ENCODE assay signal across 25 mouse cellular contexts in genomic region chr8:54122345-54122744, GRCm38 (mm10). TPM values are rescaled to one million over a fixed set of nuclear protein-coding genes. Genes with fewer than 3 reads are reported as not detected.
DNase-seq lines count a peak whose midpoint lies in the region; ATAC-seq and TF ChIP-seq lines count a peak whose summit lies in the region.
"Had no signal": no experiment of that assay in that cellular context is flagged by ENCODE, and none has a peak within 500 bp of the region (broad histone marks: within the 10 kb centered on the region; RNA-seq: fewer than 3 reads in every experiment).

No protein-coding gene starts in this region.

- POLR2A ChIA-PET in Patski (lab: Charles Lee), result no interaction called here

- no peak overlapping the region for H3K4me3 ChIP-seq in intestine, embryonic 15.5 days (replicated peaks)
- H3K4me3 ChIP-seq in intestine, postnatal 0 days (ENCODE audit: low read depth, low read length), result no peak overlapping the region
- H3K4me3 ChIP-seq: embryonic facial prominence, embryonic 13.5 days; embryonic facial prominence, embryonic 15.5 days; erythroblast, embryonic 14.5 days; forebrain, embryonic 10.5 days; forebrain, embryonic 12.5 days had no signal

- DNase-seq in 3T3-L1 (ENCODE audit: low read depth, low spot score) (peak; percentile 24), Patski (ENCODE audit: low read depth, low spot score) (no peak)
- DNase-seq in spleen, adult 12 weeks (ENCODE audit: low spot score), result no peak
- DNase-seq in adrenal gland, adult 8-10 months, result no peak
- no peak for DNase-seq in frontal cortex, postnatal 10 days (ENCODE audit: low spot score in 2 of 2)
- DNase-seq: B cell, adult 2 months; cerebellum, adult 11 months; cerebellum, adult 18-20 months; cerebellum, adult 8-10 months; cerebellum, adult 9-11 months; cerebellum, postnatal 14 days; cerebellum, postnatal 36 days; embryo, embryonic 11 days had no signal

- CTCF ChIA-PET in Patski (lab: Charles Lee), result no interaction called here

- H3K27me3 ChIP-seq in Patski, result no peaks in the 10 kb centered on the region
- no peaks in the 10 kb centered on the region for H3K27me3 ChIP-seq in intestine, embryonic 15.5 days (replicated peaks)
- H3K27me3 ChIP-seq in intestine, postnatal 0 days (replicated peaks; ENCODE audit: control insufficient read depth, insufficient read depth, low read length), result no peaks in the 10 kb centered on the region
- H3K27me3 ChIP-seq: CH12.LX; embryonic facial prominence, embryonic 13.5 days; embryonic facial prominence, embryonic 15.5 days; forebrain, embryonic 12.5 days had no signal

- H3K9ac ChIP-seq in intestine, embryonic 15.5 days, result no peak overlapping the region
- no peak overlapping the region for H3K9ac ChIP-seq in intestine, postnatal 0 days (ENCODE audit: low read depth, low read length)
- H3K9ac ChIP-seq: embryonic facial prominence, embryonic 13.5 days; embryonic facial prominence, embryonic 15.5 days; forebrain, embryonic 12.5 days had no signal

- no peak for TF ChIP-seq CTCF in Patski (IDR thresholded peaks at IDR 0.05)
- no peak for TF ChIP-seq CTCF in intestine, postnatal 0 days (IDR thresholded peaks at IDR 0.05; ENCODE audit: low read depth)

- no peaks in the 10 kb centered on the region for H3K9me3 ChIP-seq in intestine, embryonic 15.5 days
- no peaks in the 10 kb centered on the region for H3K9me3 ChIP-seq in intestine, postnatal 0 days (ENCODE audit: control insufficient read depth)
- H3K9me3 ChIP-seq: embryonic facial prominence, embryonic 13.5 days; embryonic facial prominence, embryonic 15.5 days; forebrain, embryonic 10.5 days; forebrain, embryonic 12.5 days; G1E had no signal

- WGBS in intestine, embryonic 15.5 days, result 51% methylated on average over 1 of the region's 1 CpGs
- WGBS in intestine, postnatal 0 days, result 33% methylated on average over 1 of the region's 1 CpGs

- no peaks in the 10 kb centered on the region for H3K36me3 ChIP-seq in intestine, embryonic 15.5 days
- H3K36me3 ChIP-seq in intestine, postnatal 0 days (ENCODE audit: control insufficient read depth, insufficient read depth), result no peaks in the 10 kb centered on the region
- H3K36me3 ChIP-seq: embryonic facial prominence, embryonic 13.5 days; embryonic facial prominence, embryonic 15.5 days; forebrain, embryonic 10.5 days; forebrain, embryonic 12.5 days; G1E had no signal

- no peaks in the 10 kb centered on the region for H3K4me1 ChIP-seq in intestine, embryonic 15.5 days (replicated peaks)
- H3K4me1 ChIP-seq in intestine, postnatal 0 days (replicated peaks; ENCODE audit: control insufficient read depth, insufficient read depth, low read length), result no peaks in the 10 kb centered on the region
- H3K4me1 ChIP-seq: embryonic facial prominence, embryonic 13.5 days; embryonic facial prominence, embryonic 15.5 days; forebrain, embryonic 10.5 days; forebrain, embryonic 12.5 days had no signal

- H3K4me2 ChIP-seq in intestine, embryonic 15.5 days (replicated peaks), result no peak overlapping the region
- H3K4me2 ChIP-seq in intestine, postnatal 0 days (replicated peaks; ENCODE audit: low read depth), result no peak overlapping the region; the same call in 1 of the 2 replicates
- H3K4me2 ChIP-seq: embryonic facial prominence, embryonic 13.5 days; embryonic facial prominence, embryonic 15.5 days; forebrain, embryonic 12.5 days had no signal

- peak; percentile 26 for ATAC-seq in Patski
- ATAC-seq in intestine, embryonic 15.5 days, result peak; percentile 93
- ATAC-seq in intestine, postnatal 0 days, result peak; percentile 96
- ATAC-seq: CD4-positive, CD25-positive, alpha-beta regulatory T cell, adult 4 months; forebrain, embryonic 14.5 days; forebrain, embryonic 16.5 days had no signal

- in situ Hi-C loops in Patski (cut with MboI; ENCODE audit: low pct_unique_long_range_greater_than_20kb), result no loop called here

- no peak overlapping the region for H3K27ac ChIP-seq in intestine, embryonic 15.5 days
- H3K27ac ChIP-seq in intestine, postnatal 0 days (ENCODE audit: low read depth, low read length), result peak overlapping the region; percentile 42; the same call in 1 of the 2 replicates
- H3K27ac ChIP-seq: embryonic facial prominence, embryonic 13.5 days; embryonic facial prominence, embryonic 15.5 days; forebrain, embryonic 10.5 days; forebrain, embryonic 12.5 days had no signal

RNA-seq across cellular contexts. Expression of gene Vegfc, which starts 44.9 kb away (rescaled TPM):
- polyA plus RNA-seq in Patski (2021), result 8.2 TPM
- 10.0 and 11.1 TPM in 2 replicates for polyA plus RNA-seq in intestine, embryonic 15.5 days (2015; fragmentation: Nextera tagmentation; extraction: Ambion mirVana)
- 9.1 and 9.2 TPM in 2 replicates for polyA plus RNA-seq in intestine, postnatal 0 days (2015; fragmentation: Nextera tagmentation; extraction: Ambion mirVana)
- total RNA-seq in adrenal gland, adult 8-10 months (2022), result 1 to 10 TPM; 2.0 to 5.5 (median 3.7) TPM
- total RNA-seq: CH12.LX had no signal
- polyA plus RNA-seq: erythroblast, embryonic 14.5 days; G1E had no signal

Comparison
In these comparisons a context has a peak if more than half of its experiments do, and no peak if none do; other contexts are left out.
1. ATAC-seq: peak in every context shown above with its lines; median percentile 96 in intestine, postnatal 0 days; 93 in intestine, embryonic 15.5 days; 26 in Patski.